In the genomic region with DNA sequence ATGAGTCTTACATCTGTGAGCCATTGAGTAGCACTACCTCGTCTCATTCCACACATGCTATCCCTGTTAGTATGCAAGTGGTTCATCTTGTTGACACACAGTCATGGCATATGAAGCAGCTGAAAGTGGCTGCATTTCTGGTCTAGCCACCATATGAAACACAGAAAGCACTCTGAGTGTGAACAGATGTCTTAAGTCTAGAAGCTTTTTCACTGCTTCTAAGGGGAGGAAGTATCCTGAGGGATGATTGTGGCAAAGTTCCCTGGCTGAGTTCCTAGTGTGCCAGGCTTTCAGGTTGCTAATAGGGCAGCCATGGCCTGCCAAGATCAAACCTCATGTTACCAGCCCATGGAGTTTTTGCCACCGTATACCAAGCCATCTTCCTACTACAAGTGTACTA, we compare ENCODE assay signal across 10 mouse cellular contexts.
DNase-seq lines count a peak whose midpoint lies in the region; ATAC-seq and TF ChIP-seq lines count a peak whose summit lies in the region.
"Had no signal": no experiment of that assay in that cellular context is flagged by ENCODE, and none has a peak within 500 bp of the region (broad histone marks: within the 10 kb centered on the region; RNA-seq: fewer than 3 reads in every experiment).

No protein-coding gene starts in this region.

- H3K4me3 ChIP-seq in hindbrain, postnatal 0 days (ENCODE audit: low read length) = no peak overlapping the region
- H3K4me3 ChIP-seq in hindbrain, embryonic 12.5 days = no peak overlapping the region
- H3K4me3 ChIP-seq: forebrain, embryonic 10.5 days had no signal

- WGBS in hindbrain, postnatal 0 days = 69% methylated on average over 2 of the region's 2 CpGs
- WGBS in hindbrain, embryonic 12.5 days = 91% methylated on average over 2 of the region's 2 CpGs

- H3K27ac ChIP-seq in hindbrain, postnatal 0 days = no peak overlapping the region
- no peak overlapping the region for H3K27ac ChIP-seq in hindbrain, embryonic 12.5 days
- H3K27ac ChIP-seq: forebrain, embryonic 10.5 days had no signal

- H3K9ac ChIP-seq in hindbrain, postnatal 0 days (replicated peaks; ENCODE audit: low read length) = no peak overlapping the region
- H3K9ac ChIP-seq in hindbrain, embryonic 12.5 days = no peak overlapping the region

- no peak for TF ChIP-seq CTCF in hindbrain, postnatal 0 days (IDR thresholded peaks at IDR 0.05; ENCODE audit: low read depth)

- H3K27me3 ChIP-seq in hindbrain, postnatal 0 days (ENCODE audit: insufficient read depth, low read length) = no peaks in the 10 kb centered on the region
- H3K27me3 ChIP-seq in hindbrain, embryonic 12.5 days = no peaks in the 10 kb centered on the region

- H3K4me2 ChIP-seq in hindbrain, postnatal 0 days (ENCODE audit: low read depth, low read length) = no peak overlapping the region
- no peak overlapping the region for H3K4me2 ChIP-seq in hindbrain, embryonic 12.5 days (replicated peaks)

- H3K4me1 ChIP-seq in hindbrain, postnatal 0 days (ENCODE audit: insufficient read depth, low read length) = no peaks in the 10 kb centered on the region
- H3K4me1 ChIP-seq in hindbrain, embryonic 12.5 days = no peaks in the 10 kb centered on the region
- H3K4me1 ChIP-seq: forebrain, embryonic 10.5 days had no signal

- H3K36me3 ChIP-seq in hindbrain, postnatal 0 days (ENCODE audit: insufficient read depth, low read length) = no peaks in the 10 kb centered on the region
- no peaks in the 10 kb centered on the region for H3K36me3 ChIP-seq in hindbrain, embryonic 12.5 days
- H3K36me3 ChIP-seq: forebrain, embryonic 10.5 days had no signal

- no peak for ATAC-seq in hindbrain, postnatal 0 days
- ATAC-seq in hindbrain, embryonic 12.5 days (ENCODE audit: low FRiP score) = no peak
- ATAC-seq in inflammation-experienced regulatory T-cells, adult 6 months = no peak

- DNase-seq in hindbrain, postnatal 0 days (ENCODE audit: low spot score) = peak; percentile 1
- DNase-seq in Muller cell, postnatal 12 days (ENCODE audit: inconsistent ontology term) = peak; percentile 26
- peak; percentile 79 for DNase-seq in adipocyte (ENCODE audit: low spot score)
- peak; percentile 50 to 54 for DNase-seq in cerebellum, postnatal 14 days
- DNase-seq in lung, postnatal 4 days = no peak
- DNase-seq: heart, postnatal 14 days; lung, adult 2 months had no signal

- H3K9me3 ChIP-seq in hindbrain, postnatal 0 days (ENCODE audit: low read length) = no peaks in the 10 kb centered on the region
- H3K9me3 ChIP-seq in hindbrain, embryonic 12.5 days (replicated peaks) = no peaks in the 10 kb centered on the region
- H3K9me3 ChIP-seq: forebrain, embryonic 10.5 days had no signal

Comparison
In these comparisons a context has a peak if more than half of its experiments do, and no peak if none do; other contexts are left out.
1. DNase-seq: peak in hindbrain, postnatal 0 days (single experiment), Muller cell, postnatal 12 days (single experiment), adipocyte (single experiment) and cerebellum, postnatal 14 days (2 of 2); none in lung, postnatal 4 days (0 of 2).